Mouse (Mus musculus): ENCODE results near the gene Tns4.

DNA sequence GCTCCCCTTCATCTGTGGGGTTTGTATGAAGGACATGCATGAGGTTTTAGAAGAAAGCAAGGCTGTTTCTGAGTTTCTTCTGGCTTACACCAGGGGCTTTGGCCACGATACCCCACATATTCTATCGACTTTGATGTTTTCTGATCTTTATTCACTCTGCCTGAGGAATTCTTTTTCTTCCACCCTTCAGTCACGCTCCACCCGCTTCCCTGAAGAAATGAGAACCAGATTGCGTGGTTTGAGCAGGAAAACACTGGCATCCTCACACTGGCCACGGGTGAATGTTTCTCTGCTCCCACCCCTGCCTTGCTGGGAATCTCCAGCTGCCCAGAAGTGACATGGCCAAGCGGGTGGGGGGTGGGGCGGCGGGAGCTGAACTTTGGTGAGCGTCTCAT is 35.5 kb upstream of the Tns4 start:
- TF ChIP-seq CTCF (IDR thresholded peaks at IDR 0.05; ENCODE audit: extremely low read depth, insufficient read depth, low read length) (no peak), POLR2A (IDR thresholded peaks at IDR 0.05; ENCODE audit: extremely low read depth, insufficient read depth, low read length) (no peak)
